Mouse (Mus musculus) hindbrain, embryonic 11.5 days (tissue): Measurements from ENCODE around the gene Tspan31. TPM values are rescaled to one million over a fixed set of nuclear protein-coding genes. Genes with fewer than 3 reads are reported as not detected.
A peak's percentile ranks its signal among the peaks of the same experiment; 100 is the strongest.

Experiments used
- ATAC-seq: fragments of 200-750 bp; cut with Nextera tagmentation; 2 replicates; pipeline ENCODE4 v1.8.0; 2017; ENCODE audit warnings: mild to moderate bottlenecking, moderate TSS enrichment, moderate library complexity; ENCODE audit not compliant: low FRiP score
- DNase-seq: peaks from one replicate; pipeline ENCODE4 v3.0.0-alpha.2; 2015; ENCODE audit warnings: low spot score
- H3K27ac ChIP-seq: fragments of 300-500 bp; sonication (generic); 2 replicates; pipeline ENCODE4 v1.5.1; 2014; ENCODE audit warnings: mild to moderate bottlenecking, low read depth, low read length
- H3K27me3 ChIP-seq: fragments of 300-500 bp; sonication (generic); 2 replicates; pipeline ENCODE4 v1.6.1; 2014; ENCODE audit warnings: mild to moderate bottlenecking, low read length, moderate library complexity, mixed read lengths; ENCODE audit not compliant: control insufficient read depth, insufficient read depth
- H3K36me3 ChIP-seq: fragments of 300-500 bp; sonication (generic); 2 replicates; pipeline ENCODE4 v1.6.1; 2014; ENCODE audit warnings: mild to moderate bottlenecking, low read length, moderate library complexity, mixed read lengths; ENCODE audit not compliant: control insufficient read depth, insufficient read depth
- H3K4me1 ChIP-seq: fragments of 300-500 bp; sonication (generic); replicated peaks from 2 replicates; pipeline ENCODE4 v1.6.1; 2014; ENCODE audit warnings: low read length, mixed read lengths; ENCODE audit not compliant: control insufficient read depth, insufficient read depth
- H3K4me2 ChIP-seq: fragments of 300-500 bp; sonication (generic); replicated peaks from 2 replicates; pipeline ENCODE4 v1.6.1; 2014; ENCODE audit warnings: mild to moderate bottlenecking, low read depth, low read length
- H3K4me3 ChIP-seq: fragments of 300-500 bp; sonication (generic); 2 replicates; pipeline ENCODE4 v1.5.1; 2014; ENCODE audit warnings: low read depth, low read length
- H3K9ac ChIP-seq: fragments of 300-500 bp; sonication (generic); 2 replicates; pipeline ENCODE4 v1.6.1; 2014; ENCODE audit warnings: low read depth, low read length
- H3K9me3 ChIP-seq: fragments of 300-500 bp; sonication (generic); 2 replicates; pipeline ENCODE4 v1.6.1; 2016; ENCODE audit warnings: low read length; ENCODE audit not compliant: control insufficient read depth
- WGBS: fragments of 180-500 bp; shearing (Covaris S2); extraction: QIAGEN DNeasy Blood & Tissue Kit; methylation state at CpG from one replicate; pipeline ENCODE4 v1.1.7; 2014; 5-methylcytosine and 5-hydroxymethylcytosine counted together
- polyA plus RNA-seq: library from polyadenylated mRNA; unstranded; fragments of >200 nt; fragmentation: Nextera tagmentation; extraction: Ambion mirVana; gene quantifications from 2 replicates; pipeline ENCODE4 v1.2.1, GENCODE M21; 2014

The Tspan31 gene
- polyA plus RNA-seq, 1 experiment from 2014 or later = 140 TPM

- peaks cover 41% of the 10 kb centered on the region for H3K27me3 ChIP-seq
- H3K4me1 ChIP-seq = no peaks in the 10 kb centered on the region
- H3K9me3 ChIP-seq = no peaks in the 10 kb centered on the region
- H3K9ac ChIP-seq = no peak overlapping the region
- WGBS = 4% methylated on average over 35 of the region's 35 CpGs
- DNase-seq (peak; percentile 34), ATAC-seq (no peak)
- H3K4me3 ChIP-seq = no peak overlapping the region
- no peak overlapping the region for H3K27ac ChIP-seq
- H3K4me2 ChIP-seq = no peak overlapping the region
- H3K36me3 ChIP-seq = no peaks in the 10 kb centered on the region
Observed at GRCm38 (mm10) chr10:127048608-127049394, 21.3 kb downstream of the Tspan31 start.

- ATAC-seq (no peak), DNase-seq (no peak)
- no peak within 1 kb of the TSS for H3K27ac ChIP-seq
- H3K36me3 ChIP-seq = no peaks in the 10 kb centered on the region
- H3K9ac ChIP-seq = no peak within 1 kb of the TSS
- no peak within 1 kb of the TSS for H3K4me2 ChIP-seq
- H3K27me3 ChIP-seq = peaks cover 41% of the 10 kb centered on the region
- H3K4me3 ChIP-seq = no peak within 1 kb of the TSS
- H3K4me1 ChIP-seq = no peaks in the 10 kb centered on the region
- no peaks in the 10 kb centered on the region for H3K9me3 ChIP-seq
- 29% methylated on average over 5 of the region's 5 CpGs for WGBS
Observed at GRCm38 (mm10) chr10:127047954-127048353, 22.1 kb downstream of the Tspan31 start, which contains the start of gene Cyp27b1. TSS of gene Cyp27b1 (plus strand) at chr10:127048250.

- Histone ChIP-seq H3K9me3 (no peaks in the 10 kb centered on the region), H3K4me1 (peaks cover 3% of the 10 kb centered on the region; the same call in 1 of the 2 replicates), H3K4me2 (no peak overlapping the region), H3K4me3 (no peak overlapping the region), H3K9ac (no peak overlapping the region), H3K36me3 (no peaks in the 10 kb centered on the region), H3K27ac (no peak overlapping the region), H3K27me3 (peaks cover 8% of the 10 kb centered on the region)
- ATAC-seq (no peak), DNase-seq (no peak)
- 79% methylated on average over 6 of the region's 6 CpGs for WGBS
Observed at GRCm38 (mm10) chr10:127043187-127043586, 26.9 kb downstream of the Tspan31 start.

- ATAC-seq = no peak
- H3K27me3 ChIP-seq = peaks cover 2% of the 10 kb centered on the region; the same call in 1 of the 2 replicates
- WGBS = 21% methylated on average over 5 of the region's 5 CpGs
- no peaks in the 10 kb centered on the region for H3K36me3 ChIP-seq
- no peak for DNase-seq
- H3K4me3 ChIP-seq = peak overlapping the region; percentile 80
- H3K9me3 ChIP-seq = no peaks in the 10 kb centered on the region
- H3K27ac ChIP-seq = no peak overlapping the region
- H3K9ac ChIP-seq = peak overlapping the region; percentile 67; the same call in 1 of the 2 replicates
- peaks cover 3% of the 10 kb centered on the region; the same call in 1 of the 2 replicates for H3K4me1 ChIP-seq
- peak overlapping the region; percentile 90 for H3K4me2 ChIP-seq
Observed at GRCm38 (mm10) chr10:127042468-127043115, 27.5 kb downstream of the Tspan31 start.

DNA sequence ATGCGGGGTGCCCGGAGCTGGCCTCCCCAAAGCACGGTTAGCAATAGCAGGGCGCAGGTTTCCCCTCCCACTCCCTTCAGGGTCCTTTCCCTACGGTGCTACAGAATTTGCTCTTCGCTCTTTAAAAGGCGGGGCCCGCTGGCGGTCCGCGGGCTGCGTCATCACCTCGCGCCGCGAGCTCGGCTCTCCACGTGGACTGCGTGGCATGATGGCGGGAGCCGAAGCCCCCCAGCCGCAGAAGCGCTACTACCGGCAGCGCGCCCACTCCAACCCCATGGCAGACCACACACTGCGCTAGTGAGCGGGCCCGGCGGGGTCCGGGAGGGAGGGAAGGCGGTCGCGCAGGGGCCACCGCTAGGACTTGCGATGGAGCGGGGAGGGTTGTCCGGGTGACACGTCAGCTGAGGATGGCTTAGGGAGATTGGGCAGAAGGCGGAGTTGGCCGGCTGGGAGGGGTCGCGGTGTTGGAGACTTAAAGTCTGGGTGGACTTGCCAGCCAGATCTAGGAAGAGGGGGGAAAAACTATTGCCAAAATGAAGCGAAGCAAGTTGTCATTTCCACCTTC lies 28.2 kb downstream of the Tspan31 start:
- Histone ChIP-seq H3K9ac (peak overlapping the region; percentile 67), H3K27me3 (no peaks in the 10 kb centered on the region), H3K9me3 (no peaks in the 10 kb centered on the region), H3K4me3 (peak overlapping the region; percentile 80), H3K4me1 (peaks cover 3% of the 10 kb centered on the region; the same call in 1 of the 2 replicates), H3K27ac (0 out of 2 replicates have a peak overlapping the region, but pooled peaks have one; percentile 25), H3K36me3 (no peaks in the 10 kb centered on the region), H3K4me2 (peak overlapping the region; percentile 90)
- under 1% methylated on average over 44 of the region's 44 CpGs for WGBS
- peak; percentile 90 for ATAC-seq
- DNase-seq = peak; percentile 95

DNA sequence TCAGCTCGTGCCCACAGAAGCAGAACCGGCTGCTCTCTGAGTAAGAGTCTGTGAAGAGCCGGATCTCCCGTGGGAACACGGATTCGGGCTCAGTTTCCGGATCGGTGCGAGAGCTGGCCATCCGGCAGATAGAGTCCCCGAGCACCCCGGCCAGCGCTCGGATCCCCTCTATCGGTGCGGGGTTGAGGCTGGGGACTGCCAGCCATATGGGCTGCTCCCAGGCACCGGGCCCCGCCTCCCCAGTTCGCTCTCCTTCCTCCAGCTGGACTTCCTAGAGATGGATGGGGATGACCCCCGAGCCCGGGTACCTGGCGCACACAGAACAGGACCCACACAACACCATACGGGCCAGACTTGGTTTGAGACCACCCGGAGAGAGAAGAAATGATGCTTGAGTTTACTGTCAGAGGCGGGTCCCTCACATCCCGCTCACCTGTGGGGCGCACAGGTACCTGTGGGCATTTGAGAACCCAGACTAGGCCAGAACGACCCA lies 28.7 kb downstream of the Tspan31 start, which contains the start of the genes Mettl1 and Eef1akmt3:
Gene Mettl1, plus strand, starts transcription at position 141 of the 493 bp plus-strand sequence.
Gene Eef1akmt3, minus strand, starts transcription at position 240 of the 493 bp plus-strand sequence.
- peaks cover 3% of the 10 kb centered on the region; the same call in 1 of the 2 replicates for H3K4me1 ChIP-seq
- ATAC-seq (peak; percentile 74), DNase-seq (no peak)
- H3K36me3 ChIP-seq = no peaks in the 10 kb centered on the region
- H3K4me2 ChIP-seq = peak within 1 kb of the TSS; percentile 90
- H3K27me3 ChIP-seq = no peaks in the 10 kb centered on the region
- no peaks in the 10 kb centered on the region for H3K9me3 ChIP-seq
- H3K27ac ChIP-seq = 0 out of 2 replicates have a peak within 1 kb of the TSS, but pooled peaks have one; percentile 25
- WGBS = under 1% methylated on average over 28 of the region's 28 CpGs
- H3K9ac ChIP-seq = peak within 1 kb of the TSS; percentile 67
- peak within 1 kb of the TSS; percentile 80 for H3K4me3 ChIP-seq

GRCm38 (mm10) chr10:127040569-127041214 lies 29.4 kb downstream of the Tspan31 start:
- ATAC-seq (no peak), DNase-seq (peak; percentile 29)
- Histone ChIP-seq H3K36me3 (no peaks in the 10 kb centered on the region), H3K4me2 (peak overlapping the region; percentile 90), H3K27me3 (no peaks in the 10 kb centered on the region), H3K4me3 (peak overlapping the region; percentile 80), H3K27ac (no peak overlapping the region), H3K9me3 (no peaks in the 10 kb centered on the region), H3K9ac (peak overlapping the region; percentile 67), H3K4me1 (peaks cover 3% of the 10 kb centered on the region; the same call in 1 of the 2 replicates)
- WGBS = 1% methylated on average over 20 of the region's 20 CpGs

GRCm38 (mm10) chr10:127037641-127038040 lies 32.4 kb downstream of the Tspan31 start:
- ATAC-seq = no peak

More at GRCm38 (mm10) chr10:127037641-127038040, 32.4 kb downstream of the Tspan31 start:
- no peak overlapping the region for H3K4me3 ChIP-seq
- no peak for DNase-seq
- H3K27ac ChIP-seq = no peak overlapping the region
- no peaks in the 10 kb centered on the region for H3K9me3 ChIP-seq
- H3K27me3 ChIP-seq = no peaks in the 10 kb centered on the region
- no peak overlapping the region for H3K9ac ChIP-seq
- WGBS = 72% methylated on average over 12 of the region's 12 CpGs
- no peak overlapping the region for H3K4me2 ChIP-seq
- peaks cover 3% of the 10 kb centered on the region; the same call in 1 of the 2 replicates for H3K4me1 ChIP-seq
- H3K36me3 ChIP-seq = no peaks in the 10 kb centered on the region
